Mouse (Mus musculus): ENCODE results near the gene Gm10190.
"Not testable (repeated sequence)": the region's sequence is repeated elsewhere in the genome, so short reads cannot be mapped to it uniquely, and the experiment has no call there.

The Gm10190 gene

GRCm38 (mm10) chr17:80372989-80373725 is at the start of gene Gm10190:
Gene Gm10190 (minus strand): TSS chr17:80373541.
- peak; percentile 86 to 88 for DNase-seq

- no peak for DNase-seq
Measured at GRCm38 (mm10) chr17:80420998-80421397, 47.7 kb upstream of the Gm10190 start.

DNA sequence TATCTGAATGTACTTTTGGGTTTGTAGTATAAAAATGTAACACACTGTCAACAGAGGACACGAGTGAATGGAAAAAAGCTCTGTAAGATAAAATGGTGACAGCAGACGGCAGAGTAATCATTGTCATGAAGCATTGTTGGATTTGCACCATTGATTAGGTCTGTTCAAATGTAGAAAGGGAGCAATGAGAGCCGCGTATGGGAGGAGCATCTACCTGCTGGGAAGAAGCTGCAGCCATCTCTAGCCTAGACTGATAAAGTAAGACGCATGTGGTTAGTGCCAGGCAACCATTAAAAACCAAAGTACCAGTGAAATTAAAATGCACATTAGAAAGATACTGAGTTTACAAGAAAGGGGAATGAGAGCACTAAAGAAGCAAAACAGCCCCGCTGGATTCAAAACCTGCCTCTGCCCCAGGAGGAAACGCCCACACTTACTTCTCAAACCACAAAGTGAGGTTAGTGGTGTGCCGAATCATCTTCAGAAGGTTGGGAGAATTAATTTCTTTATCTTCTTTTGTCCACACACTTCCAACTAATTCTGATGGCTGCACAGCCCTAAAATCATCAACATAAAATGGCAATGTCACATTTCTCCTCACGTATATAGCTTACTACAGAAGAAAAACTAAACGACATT is 45.4 kb upstream of the Gm10190 start:
- DNase-seq: no peak

GRCm38 (mm10) chr17:80411182-80411581 is 37.8 kb upstream of the Gm10190 start:
- DNase-seq: no peak

GRCm38 (mm10) chr17:80398243-80398642 is 24.9 kb upstream of the Gm10190 start:
- DNase-seq: no peak

DNA sequence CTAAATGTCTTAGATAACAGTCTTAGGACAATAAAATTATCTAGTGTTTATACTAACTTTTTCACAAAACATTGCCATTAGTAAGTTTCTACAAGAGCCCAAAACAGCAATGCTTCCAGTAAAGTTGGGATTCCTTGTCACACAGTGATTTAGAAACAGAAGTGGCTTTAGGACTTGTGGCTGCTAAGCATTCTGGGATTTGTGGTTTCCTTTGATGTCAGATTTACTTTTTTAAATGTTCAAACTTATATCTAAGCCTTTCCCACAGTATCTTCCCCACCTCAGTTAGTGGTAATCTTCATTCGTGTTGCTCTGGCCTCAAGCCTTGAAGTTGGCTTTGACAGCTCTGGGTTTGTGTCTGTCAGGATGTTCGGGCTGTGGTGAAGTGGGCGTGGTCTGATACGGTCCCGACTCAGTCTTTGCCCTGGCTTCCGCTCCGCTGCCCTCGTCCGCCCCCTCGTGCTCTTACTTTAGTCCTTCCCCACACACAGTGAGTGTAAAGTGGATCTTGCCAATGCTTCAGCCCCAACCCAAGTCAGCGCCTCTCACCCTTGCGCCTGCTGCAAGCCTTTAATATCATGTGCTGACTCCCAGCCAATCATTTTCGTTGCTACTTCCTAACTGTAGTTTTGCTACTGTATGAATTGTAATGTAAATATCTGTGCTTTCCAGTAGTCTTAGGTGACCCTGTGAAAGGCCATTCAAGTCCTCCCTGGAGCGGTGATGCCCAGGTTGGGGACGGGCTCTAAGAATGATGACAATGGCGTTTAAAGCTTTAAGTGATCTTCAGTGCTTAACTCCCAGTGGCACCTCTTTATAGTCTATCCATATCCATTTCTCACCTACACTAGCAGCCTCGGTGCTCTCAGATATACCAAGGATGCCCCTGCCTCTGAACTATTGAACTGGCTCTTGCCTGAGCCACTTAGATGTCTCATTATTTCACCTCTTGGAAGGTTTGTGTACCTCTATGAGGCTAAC is 18.4 kb upstream of the Gm10190 start:
- DNase-seq: peak; percentile 62 to 64

DNA sequence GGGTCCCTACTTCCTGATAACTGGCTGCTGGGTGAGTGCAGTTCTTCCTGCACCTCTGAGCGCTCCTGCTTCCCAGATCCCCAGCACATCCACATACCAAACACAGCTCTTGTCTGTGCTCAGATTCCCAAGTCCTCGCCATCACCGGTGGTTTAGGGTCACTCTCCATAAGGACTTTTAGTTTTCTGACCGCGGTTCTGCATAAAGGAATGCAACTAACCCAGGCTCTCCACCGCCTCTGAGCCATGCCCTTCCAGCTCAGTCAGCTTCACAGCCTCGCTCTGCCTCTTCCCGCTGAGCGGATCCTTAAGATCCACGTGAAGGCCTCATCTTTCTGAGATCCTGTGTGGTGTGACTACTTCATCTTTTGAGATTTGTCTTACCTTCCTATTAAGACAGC is 16.7 kb upstream of the Gm10190 start:
- DNase-seq: no peak

GRCm38 (mm10) chr17:80385671-80386070 is 12.3 kb upstream of the Gm10190 start:
- DNase-seq: no peak

DNA sequence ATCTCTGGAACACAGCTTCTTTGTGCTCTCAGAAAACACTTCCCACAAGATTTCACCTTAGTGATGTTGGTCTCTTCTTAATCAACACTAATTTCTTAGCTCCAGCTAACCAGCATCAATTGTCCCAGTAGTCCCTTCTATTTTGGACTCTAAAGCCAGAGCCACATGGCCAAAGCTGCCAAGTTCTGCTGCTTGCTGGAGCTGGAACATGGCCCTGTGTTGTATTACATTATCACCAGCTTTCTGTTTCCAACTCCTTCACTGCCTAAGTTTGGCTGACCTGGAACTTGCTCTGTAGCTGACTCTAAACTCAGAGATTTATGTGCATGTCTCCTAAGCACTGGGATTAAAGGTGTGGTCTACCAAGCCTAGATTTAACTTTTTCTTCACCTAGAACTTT is 5.0 kb upstream of the Gm10190 start:
- DNase-seq: not testable (repeated sequence)

- DNase-seq: no peak
Measured at GRCm38 (mm10) chr17:80373726-80374096, 370 bp upstream of the Gm10190 start.

DNA sequence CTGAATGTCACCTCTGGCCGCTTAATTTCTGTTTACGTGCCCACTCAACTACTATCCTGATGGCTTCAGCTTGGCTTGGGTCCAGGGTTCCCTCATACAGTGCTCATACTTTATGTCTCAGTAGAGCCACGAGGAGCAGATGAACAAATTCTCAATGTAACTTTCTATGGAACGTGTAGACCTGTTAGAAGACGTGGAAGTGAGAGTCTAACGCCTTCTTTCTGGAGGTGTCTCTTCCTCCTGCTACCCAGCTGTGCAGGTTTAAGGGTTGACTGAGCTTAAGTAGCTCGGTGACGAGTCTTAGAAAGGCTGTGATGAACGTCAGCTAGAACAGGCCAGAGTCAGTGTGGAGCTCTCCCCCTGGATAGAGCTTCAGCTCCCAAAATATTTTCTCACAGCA is 4.7 kb downstream of the Gm10190 start:
- no peak for DNase-seq

GRCm38 (mm10) chr17:80367276-80367675 is 6.1 kb downstream of the Gm10190 start:
- DNase-seq: peak; percentile 15 to 27

GRCm38 (mm10) chr17:80360245-80360644 is 13.1 kb downstream of the Gm10190 start:
- DNase-seq: no peak

- DNase-seq: no peak
Measured at GRCm38 (mm10) chr17:80347234-80347633, 26.1 kb downstream of the Gm10190 start.

DNA sequence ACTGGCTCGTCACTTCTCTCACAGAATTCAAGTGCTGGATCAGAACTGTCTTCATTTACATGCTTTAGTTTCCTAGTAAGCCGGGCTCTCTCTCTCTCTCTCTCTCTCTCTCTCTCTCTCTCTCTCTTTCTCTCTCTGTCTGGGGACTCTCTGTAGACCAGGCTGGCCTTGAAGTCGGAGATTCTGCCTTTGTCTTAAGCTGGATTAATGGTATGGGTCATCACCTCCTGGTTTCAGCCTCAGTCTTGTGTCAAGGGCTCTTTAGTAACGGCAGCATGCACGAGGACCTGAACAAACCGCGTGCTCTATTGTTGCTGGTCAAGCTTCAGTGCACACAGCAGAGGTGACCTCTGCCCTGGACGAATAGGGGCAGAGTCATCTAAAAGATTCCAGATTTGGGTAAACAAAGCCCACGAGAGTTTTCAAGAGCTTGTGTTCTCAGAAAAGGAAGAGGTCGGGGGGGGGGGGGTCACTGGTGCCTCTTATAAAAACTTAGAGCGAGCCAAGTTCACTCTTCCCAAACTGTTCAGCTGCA is 26.7 kb downstream of the Gm10190 start:
- peak in 1 of 2 experiments; percentile 6 for DNase-seq

- no peak for DNase-seq
Measured at GRCm38 (mm10) chr17:80345277-80345676, 28.1 kb downstream of the Gm10190 start.

- DNase-seq: no peak
Measured at GRCm38 (mm10) chr17:80332386-80332785, 41.0 kb downstream of the Gm10190 start.

- DNase-seq: no peak
Measured at GRCm38 (mm10) chr17:80326431-80326830, 46.9 kb downstream of the Gm10190 start.

- DNase-seq: no peak
Measured at GRCm38 (mm10) chr17:80325456-80325855, 47.9 kb downstream of the Gm10190 start.

GRCm38 (mm10) chr17:80324521-80324920 is 48.8 kb downstream of the Gm10190 start:
- DNase-seq: no peak

GRCm38 (mm10) chr17:80323658-80324057 is 49.7 kb downstream of the Gm10190 start:
- DNase-seq: no peak

Measured in kidney, adult 8-10 months (tissue).